Mouse (Mus musculus): ENCODE measurements around the gene Ank2.

DNA sequence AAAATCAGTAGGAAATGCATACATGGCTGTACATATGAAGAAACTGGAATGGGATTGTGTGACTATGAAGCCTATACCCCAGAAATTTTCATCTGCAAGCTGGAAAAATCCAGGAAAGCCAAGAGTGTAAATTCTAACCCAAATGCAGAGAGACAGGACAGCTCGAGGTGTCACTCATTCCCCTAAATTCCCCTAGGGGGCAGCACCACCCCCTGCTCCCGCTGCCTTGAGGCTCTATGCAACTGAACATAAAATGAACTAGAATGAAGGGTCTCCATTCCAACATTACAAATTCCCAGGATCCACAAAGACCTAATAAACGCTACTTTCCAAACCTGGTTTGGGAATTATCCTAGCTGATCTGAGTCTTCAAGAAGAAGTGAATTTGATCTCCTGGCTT lies 48.1 kb downstream of the Ank2 start:
- TF ChIP-seq CTCF (IDR thresholded peaks at IDR 0.05; ENCODE audit: extremely low read depth, insufficient read length, insufficient replicate concordance, low read depth, low read length), result peak; percentile 75; the same call in 1 of the 2 replicates
- no peak for TF ChIP-seq POLR2A (IDR thresholded peaks at IDR 0.05; ENCODE audit: low read depth, low read length)

All from small intestine, adult 2 months (tissue).